Mouse (Mus musculus) liver, embryonic 11.5 days (tissue): Measurements from ENCODE around the gene Bpifc. TPM values are rescaled to one million over a fixed set of nuclear protein-coding genes. Genes with fewer than 3 reads are reported as not detected.
A peak's percentile ranks its signal among the peaks of the same experiment; 100 is the strongest.
"Not testable (repeated sequence)": the region's sequence is repeated elsewhere in the genome, so short reads cannot be mapped to it uniquely, and the experiment has no call there.

ENCODE experiments used
- ATAC-seq: fragments of 200-750 bp; cut with Nextera tagmentation; replicated peaks from 2 replicates; pipeline ENCODE4 v1.8.0; 2017; ENCODE audit warnings: moderate number of reproducible peaks, mild to moderate bottlenecking, moderate TSS enrichment, moderate library complexity; ENCODE audit not compliant: low FRiP score
- DNase-seq: peaks from one replicate; pipeline ENCODE4 v3.0.0-alpha.2; 2017; ENCODE audit warnings: low spot score
- H3K27ac ChIP-seq: fragments of 300-500 bp; sonication (generic); 2 replicates; pipeline ENCODE4 v1.5.1; 2014; ENCODE audit warnings: mild to moderate bottlenecking, low read depth, low read length, control low read depth
- H3K27me3 ChIP-seq: fragments of 300-500 bp; sonication (generic); replicated peaks from 2 replicates; pipeline ENCODE4 v1.6.1; 2014; ENCODE audit warnings: low read length, mixed read lengths; ENCODE audit not compliant: control insufficient read depth, insufficient read depth
- H3K36me3 ChIP-seq: fragments of 300-500 bp; sonication (generic); 2 replicates; pipeline ENCODE4 v1.6.1; 2014; ENCODE audit warnings: mild to moderate bottlenecking, low read length, moderate library complexity, mixed read lengths; ENCODE audit not compliant: control insufficient read depth, insufficient read depth
- H3K4me1 ChIP-seq: fragments of 300-500 bp; sonication (generic); replicated peaks from 2 replicates; pipeline ENCODE4 v1.6.1; 2014; ENCODE audit warnings: low read length, mixed read lengths; ENCODE audit not compliant: control insufficient read depth, insufficient read depth
- H3K4me2 ChIP-seq: fragments of 300-500 bp; sonication (generic); 2 replicates; pipeline ENCODE4 v1.6.1; 2014; ENCODE audit warnings: mild to moderate bottlenecking, control low read depth, moderate library complexity
- H3K4me3 ChIP-seq: fragments of 300-500 bp; sonication (generic); 2 replicates; pipeline ENCODE4 v1.5.1; 2014; ENCODE audit warnings: low read depth, low read length, control low read depth
- H3K9ac ChIP-seq: fragments of 300-500 bp; sonication (generic); 2 replicates; pipeline ENCODE4 v1.6.1; 2014; ENCODE audit warnings: low read depth, low read length, control low read depth
- H3K9me3 ChIP-seq: fragments of 300-500 bp; sonication (generic); 2 replicates; pipeline ENCODE4 v1.6.1; 2016; ENCODE audit warnings: low read length, inconsistent platforms, mixed read lengths; ENCODE audit not compliant: control insufficient read depth
- WGBS: fragments of 180-500 bp; shearing (Covaris S2); extraction: QIAGEN DNeasy Blood & Tissue Kit; methylation state at CpG from one replicate; pipeline ENCODE4 v1.1.7; 2014; 5-methylcytosine and 5-hydroxymethylcytosine counted together
- polyA plus RNA-seq: library from polyadenylated mRNA; unstranded; fragments of >200 nt; fragmentation: Nextera tagmentation; extraction: Ambion mirVana; gene quantifications from 2 replicates; pipeline ENCODE4 v1.2.1, GENCODE M21; 2014

Bpifc gene
- polyA plus RNA-seq, 1 experiment from 2014 or later: not detected

- H3K4me3 ChIP-seq: no peak overlapping the region
- DNase-seq (no peak), ATAC-seq (no peak)
- H3K27me3 ChIP-seq: no peaks in the 10 kb centered on the region
- no peak overlapping the region for H3K27ac ChIP-seq
- WGBS: 90% methylated on average over 8 of the region's 8 CpGs
- H3K36me3 ChIP-seq: peaks cover 14% of the 10 kb centered on the region
- H3K4me1 ChIP-seq: no peaks in the 10 kb centered on the region
- H3K4me2 ChIP-seq: no peak overlapping the region
- no peaks in the 10 kb centered on the region for H3K9me3 ChIP-seq
- H3K9ac ChIP-seq: no peak overlapping the region
Observed at GRCm38 (mm10) chr10:86044066-86044465, 32.4 kb upstream of the Bpifc start.

GRCm38 (mm10) chr10:86043651-86044050 lies 32.0 kb upstream of the Bpifc start:
- WGBS: 86% methylated on average over 4 of the region's 4 CpGs
- DNase-seq: no peak
- Histone ChIP-seq H3K9me3 (no peaks in the 10 kb centered on the region), H3K9ac (no peak overlapping the region), H3K4me1 (no peaks in the 10 kb centered on the region), H3K4me3 (no peak overlapping the region), H3K27me3 (no peaks in the 10 kb centered on the region), H3K36me3 (peaks cover 14% of the 10 kb centered on the region), H3K27ac (no peak overlapping the region), H3K4me2 (no peak overlapping the region)
- no peak for ATAC-seq

- no peak for ATAC-seq
- H3K4me2 ChIP-seq: no peak overlapping the region
- no peaks in the 10 kb centered on the region for H3K4me1 ChIP-seq
- no peak for DNase-seq
- H3K27me3 ChIP-seq: no peaks in the 10 kb centered on the region
- 91% methylated on average over 2 of the region's 2 CpGs for WGBS
- no peak overlapping the region for H3K27ac ChIP-seq
- H3K36me3 ChIP-seq: peaks cover 26% of the 10 kb centered on the region
- no peak overlapping the region for H3K9ac ChIP-seq
- H3K4me3 ChIP-seq: no peak overlapping the region
- H3K9me3 ChIP-seq: no peaks in the 10 kb centered on the region
Observed at GRCm38 (mm10) chr10:86034007-86034728, 22.5 kb upstream of the Bpifc start.

DNA sequence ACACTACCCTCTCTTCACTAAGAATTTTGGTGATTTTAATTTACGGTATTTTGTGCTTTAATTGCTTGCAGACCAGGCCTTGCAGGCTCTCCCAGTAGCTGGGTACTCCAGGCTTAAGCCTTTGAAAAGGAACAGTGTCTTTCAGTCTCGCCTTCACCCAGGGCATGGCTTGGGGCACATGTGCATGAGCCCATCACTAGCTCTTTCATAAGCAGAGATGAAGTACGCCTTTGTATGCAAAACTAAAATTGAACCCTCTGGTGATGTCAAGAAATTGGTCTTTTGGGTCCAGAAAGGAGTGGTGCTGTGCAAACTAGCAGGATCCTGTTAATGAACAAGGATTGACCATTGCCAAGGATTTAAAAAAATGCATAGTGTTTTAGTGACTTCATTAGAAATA lies 20.8 kb upstream of the Bpifc start:
- Histone ChIP-seq H3K9ac (no peak overlapping the region), H3K4me3 (no peak overlapping the region), H3K4me2 (no peak overlapping the region), H3K9me3 (no peaks in the 10 kb centered on the region), H3K27me3 (no peaks in the 10 kb centered on the region), H3K36me3 (peaks cover 25% of the 10 kb centered on the region), H3K27ac (no peak overlapping the region), H3K4me1 (no peaks in the 10 kb centered on the region)
- ATAC-seq (no peak), DNase-seq (no peak)
- WGBS: 89% methylated on average over 3 of the region's 3 CpGs

DNA sequence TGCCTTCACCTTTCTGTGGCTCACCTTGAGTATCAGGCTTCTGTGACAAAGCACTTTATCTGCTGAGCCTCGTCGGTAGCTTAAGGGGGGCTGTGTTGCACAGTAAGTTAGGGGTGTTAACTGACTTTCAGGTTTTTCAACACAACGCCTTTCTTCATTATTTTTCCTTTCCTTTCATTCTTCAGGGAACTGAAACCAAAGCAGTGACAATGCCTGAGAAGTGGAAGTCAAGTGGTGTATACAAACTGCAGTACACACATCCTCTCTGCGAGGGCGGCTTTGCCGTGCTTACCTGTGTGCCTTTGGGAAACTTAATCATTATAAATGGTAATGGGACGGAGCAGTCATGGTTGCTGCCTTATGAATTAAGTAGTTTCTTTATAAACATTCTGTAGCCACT lies 19.0 kb upstream of the Bpifc start:
- Histone ChIP-seq H3K9ac (no peak overlapping the region), H3K9me3 (no peaks in the 10 kb centered on the region), H3K4me1 (peaks cover 3% of the 10 kb centered on the region; the same call in 1 of the 2 replicates), H3K27me3 (no peaks in the 10 kb centered on the region), H3K4me3 (no peak overlapping the region), H3K27ac (no peak overlapping the region), H3K36me3 (peaks cover 21% of the 10 kb centered on the region), H3K4me2 (no peak overlapping the region)
- 89% methylated on average over 7 of the region's 7 CpGs for WGBS
- ATAC-seq (no peak), DNase-seq (no peak)

DNA sequence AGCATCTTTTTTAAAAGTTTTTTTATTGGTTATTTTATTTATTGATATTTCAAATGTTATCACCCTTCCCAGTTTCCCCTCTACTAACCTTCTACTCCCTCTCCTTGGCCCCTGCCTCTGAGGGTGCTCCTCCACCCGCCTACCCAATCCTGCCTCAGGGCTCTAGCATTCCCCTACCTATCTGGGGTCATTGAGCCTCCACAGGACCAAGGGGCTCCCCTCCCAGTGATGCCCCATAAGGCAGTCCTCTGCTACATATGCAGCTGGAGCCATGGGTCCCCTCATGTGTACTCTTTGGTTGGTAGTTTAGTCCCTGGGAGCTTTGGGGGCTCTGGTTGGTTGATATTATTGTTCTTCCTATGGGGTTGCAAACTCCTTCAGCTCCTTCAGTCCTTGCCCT lies 15.1 kb upstream of the Bpifc start:
- Histone ChIP-seq H3K4me2 (peak overlapping the region; percentile 57), H3K4me3 (peak overlapping the region; percentile 5; the same call in 1 of the 2 replicates), H3K27ac (peak overlapping the region; percentile 78)

DNA sequence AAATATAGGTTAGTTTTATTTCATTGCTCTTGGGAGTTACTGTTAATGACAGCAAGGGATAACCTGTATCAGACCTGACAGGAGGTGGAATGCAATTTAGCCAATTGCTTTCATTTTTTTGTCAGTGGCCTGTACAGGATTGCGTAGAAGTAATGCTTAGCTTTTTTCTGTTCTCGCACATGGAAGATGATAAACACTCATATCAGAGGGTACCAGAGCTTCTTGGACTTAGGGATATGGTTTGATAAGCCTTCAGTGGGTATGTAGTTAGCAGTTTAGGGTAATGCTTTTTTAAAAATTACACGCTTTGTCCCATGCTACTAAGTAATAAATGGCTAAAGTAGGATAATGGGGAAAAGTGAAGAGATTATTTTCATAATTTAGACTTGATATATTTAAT lies 14.7 kb upstream of the Bpifc start:
- Histone ChIP-seq H3K4me3 (no peak overlapping the region), H3K9ac (no peak overlapping the region), H3K27ac (peak overlapping the region; percentile 84), H3K4me1 (peaks cover 12% of the 10 kb centered on the region), H3K9me3 (no peaks in the 10 kb centered on the region), H3K4me2 (peak overlapping the region; percentile 50), H3K27me3 (no peaks in the 10 kb centered on the region), H3K36me3 (peaks cover 17% of the 10 kb centered on the region; the same call in 1 of the 2 replicates)
- ATAC-seq (peak; percentile 86), DNase-seq (no peak)
- WGBS: 33% methylated on average over 3 of the region's 3 CpGs

More for the DNA sequence above, 15.1 kb upstream of the Bpifc start:
- DNase-seq, H3K9me3 ChIP-seq, H3K27me3 ChIP-seq: not testable (repeated sequence)
- H3K4me1 ChIP-seq: peaks cover 12% of the 10 kb centered on the region
- WGBS: 62% methylated on average over 1 of the region's 1 CpGs
- ATAC-seq: peak; percentile 48; the same call in 1 of the 2 replicates
- H3K9ac ChIP-seq: peak overlapping the region; percentile 37; the same call in 1 of the 2 replicates
- H3K36me3 ChIP-seq: peaks cover 17% of the 10 kb centered on the region; the same call in 1 of the 2 replicates

DNA sequence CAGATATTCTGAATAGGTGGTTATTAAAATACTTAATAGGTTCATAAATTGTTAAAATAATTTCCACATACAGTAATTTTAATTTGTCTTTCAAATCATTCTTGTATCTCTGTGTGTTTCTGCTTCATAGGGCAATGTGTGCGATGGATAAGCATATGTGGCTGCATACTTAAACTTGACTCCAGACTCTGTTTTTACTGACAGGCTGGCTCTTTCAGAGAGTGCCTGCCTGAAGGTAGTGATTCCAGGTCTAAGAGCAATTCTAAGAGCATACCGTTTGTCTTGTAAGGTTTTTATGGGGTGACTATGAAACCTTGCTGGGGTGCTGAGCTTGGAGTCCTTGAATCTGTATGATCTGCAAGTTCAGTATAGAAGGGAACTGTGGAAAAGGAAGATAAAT lies 14.2 kb upstream of the Bpifc start:
- no peak for ATAC-seq
- 65% methylated on average over 2 of the region's 2 CpGs for WGBS
- Histone ChIP-seq H3K9ac (no peak overlapping the region), H3K9me3 (no peaks in the 10 kb centered on the region), H3K27me3 (no peaks in the 10 kb centered on the region), H3K27ac (peak overlapping the region; percentile 84), H3K4me2 (peak overlapping the region; percentile 50), H3K4me1 (peaks cover 12% of the 10 kb centered on the region), H3K4me3 (0 out of 2 replicates have a peak overlapping the region, but pooled peaks have one; percentile 12), H3K36me3 (peaks cover 13% of the 10 kb centered on the region; the same call in 1 of the 2 replicates)
- DNase-seq: no peak

- H3K36me3 ChIP-seq: 0 out of 2 replicates have a peak, but pooled peaks cover 5% of the 10 kb centered on the region
- peaks cover 12% of the 10 kb centered on the region for H3K4me1 ChIP-seq
- H3K9me3 ChIP-seq: no peaks in the 10 kb centered on the region
- H3K4me2 ChIP-seq: peak overlapping the region; percentile 66
- peak overlapping the region; percentile 93 for H3K9ac ChIP-seq
- no peaks in the 10 kb centered on the region for H3K27me3 ChIP-seq
- H3K4me3 ChIP-seq: peak overlapping the region; percentile 90
- peak overlapping the region; percentile 89 for H3K27ac ChIP-seq
- ATAC-seq: no peak
- no peak for DNase-seq
Observed at GRCm38 (mm10) chr10:86023149-86023548, 11.5 kb upstream of the Bpifc start.
